Mouse (Mus musculus): ENCODE data around the gene Psmc2.

The Psmc2 gene

GRCm38 (mm10) chr5:21785053-21785452 is at the start of gene Psmc2, which contains the start of gene Dnajc2:
TSS of gene Psmc2 (plus strand) at chr5:21785283.
TSS of gene Dnajc2 (minus strand) at chr5:21785251.
- peak; percentile 84 to 89 for DNase-seq (ENCODE audit: low spot score in 2 of 2)

GRCm38 (mm10) chr5:21735584-21735983 is 49.5 kb upstream of the Psmc2 start:
- peak in 1 of 2 experiments; percentile 58 for DNase-seq (ENCODE audit: low spot score in 2 of 2)

GRCm38 (mm10) chr5:21736046-21736445 is 49.0 kb upstream of the Psmc2 start:
- no peak for DNase-seq (ENCODE audit: low spot score in 2 of 2)

GRCm38 (mm10) chr5:21736956-21737585 is 48.0 kb upstream of the Psmc2 start, which contains the start of gene Pmpcb:
TSS of gene Pmpcb (plus strand) at chr5:21737141.
- DNase-seq (ENCODE audit: low spot score in 2 of 2), result peak; percentile 79 to 87

GRCm38 (mm10) chr5:21737620-21738019 is 47.5 kb upstream of the Psmc2 start:
- DNase-seq (ENCODE audit: low spot score in 2 of 2), result no peak

- no peak for DNase-seq (ENCODE audit: low spot score in 2 of 2)
Observed at GRCm38 (mm10) chr5:21739120-21739519, 46.0 kb upstream of the Psmc2 start.

- DNase-seq (ENCODE audit: low spot score in 2 of 2), result no peak
Observed at GRCm38 (mm10) chr5:21739881-21740280, 45.2 kb upstream of the Psmc2 start.

- DNase-seq (ENCODE audit: low spot score in 2 of 2), result no peak
Observed at GRCm38 (mm10) chr5:21743606-21744005, 41.5 kb upstream of the Psmc2 start.

GRCm38 (mm10) chr5:21744651-21745050 is 40.4 kb upstream of the Psmc2 start:
- no peak for DNase-seq (ENCODE audit: low spot score in 2 of 2)

- no peak for DNase-seq (ENCODE audit: low spot score in 2 of 2)
Observed at GRCm38 (mm10) chr5:21745966-21746365, 39.1 kb upstream of the Psmc2 start.

GRCm38 (mm10) chr5:21768506-21768905 is 16.6 kb upstream of the Psmc2 start:
- no peak for DNase-seq (ENCODE audit: low spot score in 2 of 2)

GRCm38 (mm10) chr5:21769841-21770240 is 15.2 kb upstream of the Psmc2 start:
- no peak for DNase-seq (ENCODE audit: low spot score in 2 of 2)

GRCm38 (mm10) chr5:21776491-21776890 is 8.6 kb upstream of the Psmc2 start:
- DNase-seq (ENCODE audit: low spot score in 2 of 2), result no peak

GRCm38 (mm10) chr5:21784161-21785052 is 676 bp upstream of the Psmc2 start:
- DNase-seq (ENCODE audit: low spot score in 2 of 2), result no peak

GRCm38 (mm10) chr5:21785776-21786175 is 693 bp downstream of the Psmc2 start:
- no peak for DNase-seq (ENCODE audit: low spot score in 2 of 2)

- DNase-seq (ENCODE audit: low spot score in 2 of 2), result peak; percentile 85 to 90
Observed at GRCm38 (mm10) chr5:21786258-21787185, 1.4 kb downstream of the Psmc2 start.

- no peak for DNase-seq (ENCODE audit: low spot score in 2 of 2)
Observed at GRCm38 (mm10) chr5:21787186-21788105, 2.4 kb downstream of the Psmc2 start.

GRCm38 (mm10) chr5:21789061-21789460 is 4.0 kb downstream of the Psmc2 start:
- DNase-seq (ENCODE audit: low spot score in 2 of 2), result no peak

- DNase-seq (ENCODE audit: low spot score in 2 of 2), result no peak
Observed at GRCm38 (mm10) chr5:21792166-21792565, 7.1 kb downstream of the Psmc2 start.

- DNase-seq (ENCODE audit: low spot score in 2 of 2), result no peak
Observed at GRCm38 (mm10) chr5:21802907-21803306, 17.8 kb downstream of the Psmc2 start.

Data from frontal cortex, postnatal 10 days (tissue).